Mouse (Mus musculus) CD4-positive, CD25-positive, alpha-beta regulatory T cell, adult 2 months (primary cell): ENCODE data around the gene Rac3.
A peak's percentile ranks its signal among the peaks of the same experiment; 100 is the strongest.

Source experiments
- DNase-seq: peaks from one replicate; pipeline ENCODE4 v3.0.0-alpha.2; 2012; ENCODE audit warnings: low read depth, low spot score

Gene Rac3

GRCm38 (mm10) chr11:120721124-120722066 lies at the start of gene Rac3:
TSS of gene Rac3 (plus strand) at chr11:120721470.
- peak; percentile 65 for DNase-seq

GRCm38 (mm10) chr11:120672687-120673593 lies 48.3 kb upstream of the Rac3 start, which contains the start of gene Aspscr1:
TSS of gene Aspscr1 (plus strand) at chr11:120672973.
- peak; percentile 97 for DNase-seq

- no peak for DNase-seq
Measured at GRCm38 (mm10) chr11:120673594-120674122, 47.6 kb upstream of the Rac3 start.

GRCm38 (mm10) chr11:120675875-120676274 lies 45.4 kb upstream of the Rac3 start:
- DNase-seq = peak; percentile 41

GRCm38 (mm10) chr11:120676951-120677350 lies 44.3 kb upstream of the Rac3 start:
- no peak for DNase-seq

- DNase-seq = peak; percentile 57
Measured at GRCm38 (mm10) chr11:120679909-120680308, 41.4 kb upstream of the Rac3 start.

- no peak for DNase-seq
Measured at GRCm38 (mm10) chr11:120682683-120683082, 38.6 kb upstream of the Rac3 start.

- DNase-seq = no peak
Measured at GRCm38 (mm10) chr11:120683536-120683935, 37.7 kb upstream of the Rac3 start.

GRCm38 (mm10) chr11:120684086-120684485 lies 37.2 kb upstream of the Rac3 start:
- DNase-seq = no peak

GRCm38 (mm10) chr11:120684660-120685059 lies 36.6 kb upstream of the Rac3 start:
- no peak for DNase-seq

- no peak for DNase-seq
Measured at GRCm38 (mm10) chr11:120686650-120687272, 34.5 kb upstream of the Rac3 start.

GRCm38 (mm10) chr11:120689365-120689764 lies 31.9 kb upstream of the Rac3 start:
- DNase-seq = no peak

- no peak for DNase-seq
Measured at GRCm38 (mm10) chr11:120692471-120693011, 28.7 kb upstream of the Rac3 start.

GRCm38 (mm10) chr11:120693461-120693860 lies 27.8 kb upstream of the Rac3 start:
- no peak for DNase-seq

GRCm38 (mm10) chr11:120695184-120695583 lies 26.1 kb upstream of the Rac3 start:
- DNase-seq = no peak

GRCm38 (mm10) chr11:120695641-120696040 lies 25.6 kb upstream of the Rac3 start:
- no peak for DNase-seq

- DNase-seq = peak; percentile 27
Measured at GRCm38 (mm10) chr11:120696568-120696967, 24.7 kb upstream of the Rac3 start.

- no peak for DNase-seq
Measured at GRCm38 (mm10) chr11:120697741-120698140, 23.5 kb upstream of the Rac3 start.

- DNase-seq = no peak
Measured at GRCm38 (mm10) chr11:120703696-120704454, 17.4 kb upstream of the Rac3 start.
